Mouse (Mus musculus): ENCODE measurements around the gene Pcdh15.

- TF ChIP-seq POLR2A (IDR thresholded peaks at IDR 0.05; ENCODE audit: low read depth, low read length) = no peak
- TF ChIP-seq CTCF (IDR thresholded peaks at IDR 0.05; ENCODE audit: borderline replicate concordance, insufficient read depth, low read length) = no peak
Measured at GRCm38 (mm10) chr10:73097176-73097575, 2.0 kb upstream of the Pcdh15 start.
